Mouse (Mus musculus) ES-E14 (cell line): ENCODE measurements around the gene Ank3.

Source experiments
- CHD2 ChIP-seq: IDR thresholded peaks from 2 replicates; pipeline ENCODE4 v1.6.1; 2014; ENCODE audit warnings: mild to moderate bottlenecking, low read depth, low read length, inconsistent platforms
- HCFC1 ChIP-seq: IDR thresholded peaks from 2 replicates; pipeline ENCODE4 v1.6.1; 2012; ENCODE audit warnings: low read length, inconsistent platforms, borderline replicate concordance; ENCODE audit not compliant: insufficient read depth
- MAFK ChIP-seq: IDR thresholded peaks from 2 replicates; pipeline ENCODE4 v1.6.1; 2014; ENCODE audit warnings: mild to moderate bottlenecking, low read depth, low read length, inconsistent platforms; ENCODE audit not compliant: insufficient read depth
- ZC3H11A ChIP-seq: IDR thresholded peaks from 2 replicates; pipeline ENCODE4 v1.6.1; 2012; ENCODE audit warnings: low read depth, mild to moderate bottlenecking, inconsistent platforms, low read length, borderline replicate concordance
- ZNF384 ChIP-seq: IDR thresholded peaks from 2 replicates; pipeline ENCODE4 v1.6.1; 2012; ENCODE audit warnings: low read depth, low read length, inconsistent platforms

DNA sequence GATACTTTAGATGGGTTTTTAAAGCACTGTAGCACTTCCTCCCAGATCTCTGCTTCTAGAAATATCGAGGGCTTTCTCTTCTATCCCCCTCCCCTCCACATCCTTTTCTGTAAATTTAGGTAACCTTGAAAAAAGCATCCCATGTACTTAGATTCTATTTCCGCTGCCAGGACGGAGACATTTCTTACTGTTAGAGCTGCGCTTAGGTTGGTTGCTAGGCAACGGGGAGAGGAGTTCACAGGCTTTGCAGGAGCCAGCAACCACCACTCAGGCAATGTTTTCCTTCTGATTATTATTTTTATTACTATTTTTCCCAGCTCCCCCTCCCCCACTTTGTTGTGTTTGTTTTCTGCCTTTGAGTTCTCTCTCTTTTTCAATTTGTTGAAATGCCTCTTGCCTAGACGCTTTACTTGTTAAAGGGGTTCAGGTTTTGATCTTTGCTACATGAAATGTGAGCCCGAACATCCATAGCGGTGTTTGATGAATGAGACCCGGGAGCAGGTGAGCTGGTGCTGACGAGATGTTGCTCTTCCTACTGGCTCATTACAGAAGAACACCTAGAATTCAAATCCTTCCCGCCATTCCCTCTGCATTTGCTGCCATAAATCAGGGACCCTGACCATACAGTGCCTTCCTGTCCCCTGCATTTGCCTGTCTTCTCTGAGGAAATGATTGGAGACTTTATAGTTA is 101.7 kb downstream of the Ank3 start:
- TF ChIP-seq MAFK, result no peak
- no peak for TF ChIP-seq ZNF384
- TF ChIP-seq CHD2, result no peak
- no peak for TF ChIP-seq ZC3H11A
- no peak for TF ChIP-seq HCFC1
